Mouse (Mus musculus) left cerebral cortex, postnatal 36 days (tissue): ENCODE data around the gene Dlgap1. TPM values are rescaled to one million over a fixed set of nuclear protein-coding genes. Genes with fewer than 3 reads are reported as not detected.

Experiments used
- DNase-seq, 2 experiments: peaks; one replicate each; pipeline ENCODE4 v3.0.0; 2021 to 2022; ENCODE audit warnings: low spot score in 2 of 2, mixed read lengths in 1 of 2
- intact Hi-C: fragments of 180-260 bp; cut with DNase I; formaldehyde crosslinking; loops from one replicate; pipeline ENCODE4 v1.15.1; 2025
- total RNA-seq, 2 experiments: library from RNA; stranded (reverse); gene quantifications; 2 replicates each; pipeline ENCODE4 v1.2.3; 2021

The Dlgap1 gene
- total RNA-seq, 2 experiments from 2014 or later: 466 to 468 TPM

- intact Hi-C loops: no loop called here
- no peak for DNase-seq
Observed at GRCm38 (mm10) chr17:70838533-70838932, 869.7 kb downstream of the Dlgap1 start.

- DNase-seq: no peak
- intact Hi-C loops: no loop called here
Observed at GRCm38 (mm10) chr17:70843252-70843651, 874.4 kb downstream of the Dlgap1 start.

GRCm38 (mm10) chr17:70844971-70845370, 876.1 kb downstream of the Dlgap1 start:
- intact Hi-C loops: loop anchor here (5.0 kb wide), 1 partner anchor 122 kb away; no protein-coding TSS in a partner anchor
- DNase-seq: no peak

- DNase-seq: no peak
- intact Hi-C loops: loop anchor here (5.0 kb wide), 1 partner anchor 122 kb away; no protein-coding TSS in a partner anchor
Observed at GRCm38 (mm10) chr17:70845543-70845942, 876.7 kb downstream of the Dlgap1 start.

GRCm38 (mm10) chr17:70846111-70846644, 877.3 kb downstream of the Dlgap1 start:
- intact Hi-C loops: loop anchor here (5.0 kb wide), 1 partner anchor 121 kb away; no protein-coding TSS in a partner anchor
- no peak for DNase-seq

- no peak for DNase-seq
- intact Hi-C loops: loop anchor here (5.0 kb wide), 1 partner anchor 120 kb away; no protein-coding TSS in a partner anchor
Observed at GRCm38 (mm10) chr17:70847086-70847485, 878.2 kb downstream of the Dlgap1 start.

- no peak for DNase-seq
- intact Hi-C loops: loop anchor here (5.0 kb wide), 1 partner anchor 119 kb away; no protein-coding TSS in a partner anchor
Observed at GRCm38 (mm10) chr17:70847751-70848510, 879.1 kb downstream of the Dlgap1 start.

GRCm38 (mm10) chr17:70848511-70849398, 879.9 kb downstream of the Dlgap1 start:
- DNase-seq: no peak
- intact Hi-C loops: loop anchor here (5.0 kb wide), 1 partner anchor 119 kb away; no protein-coding TSS in a partner anchor

- intact Hi-C loops: loop anchor here (5.0 kb wide), 1 partner anchor 118 kb away; no protein-coding TSS in a partner anchor
- DNase-seq: peak in 1 of 2 experiments; percentile 50
Observed at GRCm38 (mm10) chr17:70849399-70850232, 880.7 kb downstream of the Dlgap1 start.

- DNase-seq: no peak
- intact Hi-C loops: no loop called here
Observed at GRCm38 (mm10) chr17:70850233-70850995, 881.5 kb downstream of the Dlgap1 start.

- intact Hi-C loops: no loop called here
- no peak for DNase-seq
Observed at GRCm38 (mm10) chr17:70850996-70851991, 882.4 kb downstream of the Dlgap1 start.

GRCm38 (mm10) chr17:70852011-70852685, 883.3 kb downstream of the Dlgap1 start:
- DNase-seq: no peak
- intact Hi-C loops: no loop called here

GRCm38 (mm10) chr17:70852686-70853386, 884.0 kb downstream of the Dlgap1 start:
- intact Hi-C loops: no loop called here
- peak; percentile 34 to 54 for DNase-seq

GRCm38 (mm10) chr17:70853436-70853905, 884.6 kb downstream of the Dlgap1 start, which contains the start of gene Tgif1:
Gene Tgif1, minus strand, starts transcription at chr17:70853546.
- intact Hi-C loops: no loop called here
- DNase-seq: no peak

GRCm38 (mm10) chr17:70854021-70854420, 885.1 kb downstream of the Dlgap1 start:
- DNase-seq: no peak
- intact Hi-C loops: no loop called here
